Mouse (Mus musculus) kidney, embryonic 15.5 days (tissue): ENCODE results near the gene Sorcs2. TPM values are rescaled to one million over a fixed set of nuclear protein-coding genes. Genes with fewer than 3 reads are reported as not detected.

Source experiments
- ATAC-seq: fragments of 200-750 bp; cut with Nextera tagmentation; replicated peaks from 2 replicates; pipeline ENCODE4 v1.8.0; 2017; ENCODE audit warnings: moderate TSS enrichment; ENCODE audit not compliant: low FRiP score
- H3K27ac ChIP-seq: fragments of 300-500 bp; sonication (generic); 2 replicates; pipeline ENCODE4 v1.5.1; 2015; ENCODE audit warnings: mild to moderate bottlenecking, inconsistent platforms
- H3K27me3 ChIP-seq: fragments of 300-500 bp; sonication (generic); 2 replicates; pipeline ENCODE4 v1.6.1; 2015; ENCODE audit warnings: inconsistent platforms
- H3K36me3 ChIP-seq: fragments of 300-500 bp; sonication (generic); 2 replicates; pipeline ENCODE4 v1.6.1; 2015; ENCODE audit warnings: inconsistent platforms
- H3K4me1 ChIP-seq: fragments of 300-500 bp; sonication (generic); 2 replicates; pipeline ENCODE4 v1.6.1; 2015; ENCODE audit warnings: inconsistent platforms
- H3K4me2 ChIP-seq: fragments of 300-500 bp; sonication (generic); 2 replicates; pipeline ENCODE4 v1.6.1; 2015; ENCODE audit warnings: moderate library complexity, mild to moderate bottlenecking, inconsistent platforms
- H3K4me3 ChIP-seq: fragments of 300-500 bp; sonication (generic); replicated peaks from 2 replicates; pipeline ENCODE4 v1.5.1; 2015; ENCODE audit warnings: mild to moderate bottlenecking, inconsistent platforms
- H3K9ac ChIP-seq: fragments of 300-500 bp; sonication (generic); 2 replicates; pipeline ENCODE4 v1.6.1; 2015; ENCODE audit warnings: mild to moderate bottlenecking, inconsistent platforms
- H3K9me3 ChIP-seq: fragments of 300-500 bp; sonication (generic); replicated peaks from 2 replicates; pipeline ENCODE4 v1.6.1; 2016; ENCODE audit warnings: inconsistent platforms
- WGBS: fragments of 180-500 bp; shearing (Covaris S2); methylation state at CpG from one replicate; pipeline ENCODE4 v1.1.7; 2015; ENCODE audit warnings: mixed read lengths; 5-methylcytosine and 5-hydroxymethylcytosine counted together
- polyA plus RNA-seq: library from polyadenylated mRNA; unstranded; fragments of >200 nt; fragmentation: Nextera tagmentation; extraction: Ambion mirVana; gene quantifications from 2 replicates; pipeline ENCODE4 v1.2.1, GENCODE M21; 2015

Sorcs2 gene
- polyA plus RNA-seq, 1 experiment from 2014 or later, result 12.9 TPM

DNA sequence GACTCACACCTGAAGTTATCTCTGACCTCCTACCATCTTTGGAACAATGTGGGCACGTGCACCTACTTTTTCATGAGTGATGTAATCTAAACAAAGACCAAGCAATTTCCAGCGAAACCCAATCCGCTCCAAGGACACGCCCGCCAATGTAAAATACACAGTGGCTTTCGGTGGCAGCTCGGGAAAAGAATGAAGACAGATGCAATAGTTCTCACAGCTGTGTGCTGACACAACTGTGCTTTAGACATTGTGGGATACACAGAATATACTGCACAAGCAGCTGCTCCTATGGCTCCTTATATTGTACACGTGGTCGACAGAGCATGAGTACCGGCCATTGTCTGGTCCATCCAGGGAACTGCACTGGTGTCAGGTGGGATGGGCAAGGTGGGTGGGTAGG, 275.0 kb downstream of the Sorcs2 start:
- Histone ChIP-seq H3K9me3 (no peaks in the 10 kb centered on the region), H3K4me3 (no peak overlapping the region), H3K4me2 (no peak overlapping the region), H3K9ac (no peak overlapping the region), H3K4me1 (peaks cover 22% of the 10 kb centered on the region), H3K36me3 (no peaks in the 10 kb centered on the region), H3K27me3 (0 out of 2 replicates have a peak, but pooled peaks cover under 1% of the 10 kb centered on the region), H3K27ac (no peak overlapping the region)
- no peak for ATAC-seq
- WGBS, result 46% methylated on average over 10 of the region's 10 CpGs

DNA sequence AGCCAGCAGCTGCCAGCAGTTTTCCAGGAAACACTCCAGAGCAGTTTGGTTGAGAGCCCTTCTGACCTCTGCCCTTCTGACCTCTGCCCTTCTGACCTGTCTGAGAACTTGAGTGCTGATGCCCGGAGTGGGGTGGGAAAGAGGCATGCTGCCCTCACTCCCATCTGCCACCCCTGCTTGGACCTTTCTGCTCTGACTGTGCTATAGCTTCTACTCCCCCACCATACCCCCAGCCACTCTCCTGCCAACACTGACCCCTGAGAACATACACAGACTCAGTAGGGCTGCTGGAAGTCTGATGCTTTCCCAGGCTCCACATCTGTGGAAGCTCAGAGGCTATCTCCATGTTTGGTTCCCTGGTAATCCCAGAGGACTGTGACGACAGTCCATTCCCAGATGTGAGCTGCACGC, 277.0 kb downstream of the Sorcs2 start:
- Histone ChIP-seq H3K4me2 (no peak overlapping the region), H3K27me3 (0 out of 2 replicates have a peak, but pooled peaks cover 2% of the 10 kb centered on the region), H3K9me3 (no peaks in the 10 kb centered on the region), H3K4me1 (peaks cover 22% of the 10 kb centered on the region), H3K36me3 (no peaks in the 10 kb centered on the region), H3K9ac (no peak overlapping the region), H3K4me3 (no peak overlapping the region), H3K27ac (no peak overlapping the region)
- 5% methylated on average over 3 of the region's 3 CpGs for WGBS
- peak; percentile 48; the same call in 1 of the 2 replicates for ATAC-seq

- Histone ChIP-seq H3K27ac (no peak overlapping the region), H3K9me3 (no peaks in the 10 kb centered on the region), H3K4me2 (no peak overlapping the region), H3K4me1 (peaks cover 22% of the 10 kb centered on the region), H3K27me3 (0 out of 2 replicates have a peak, but pooled peaks cover 2% of the 10 kb centered on the region), H3K9ac (no peak overlapping the region), H3K4me3 (no peak overlapping the region), H3K36me3 (no peaks in the 10 kb centered on the region)
- WGBS, result 52% methylated on average over 5 of the region's 5 CpGs
- ATAC-seq, result no peak
Measured at GRCm38 (mm10) chr5:36118061-36118460, 279.9 kb downstream of the Sorcs2 start.

GRCm38 (mm10) chr5:36115519-36115918, 282.4 kb downstream of the Sorcs2 start:
- WGBS, result 73% methylated on average over 7 of the region's 7 CpGs
- no peak for ATAC-seq
- Histone ChIP-seq H3K9ac (no peak overlapping the region), H3K27me3 (0 out of 2 replicates have a peak, but pooled peaks cover 2% of the 10 kb centered on the region), H3K27ac (no peak overlapping the region), H3K9me3 (no peaks in the 10 kb centered on the region), H3K36me3 (no peaks in the 10 kb centered on the region), H3K4me3 (no peak overlapping the region), H3K4me1 (peaks cover 6% of the 10 kb centered on the region), H3K4me2 (no peak overlapping the region)

GRCm38 (mm10) chr5:36113696-36114095, 284.2 kb downstream of the Sorcs2 start:
- no peaks in the 10 kb centered on the region for H3K4me1 ChIP-seq
- 84% methylated on average over 2 of the region's 2 CpGs for WGBS
- H3K9me3 ChIP-seq, result no peaks in the 10 kb centered on the region
- H3K4me3 ChIP-seq, result no peak overlapping the region
- 0 out of 2 replicates have a peak, but pooled peaks cover 2% of the 10 kb centered on the region for H3K27me3 ChIP-seq
- H3K27ac ChIP-seq, result no peak overlapping the region
- no peak overlapping the region for H3K4me2 ChIP-seq
- no peaks in the 10 kb centered on the region for H3K36me3 ChIP-seq
- no peak overlapping the region for H3K9ac ChIP-seq
- ATAC-seq, result no peak

DNA sequence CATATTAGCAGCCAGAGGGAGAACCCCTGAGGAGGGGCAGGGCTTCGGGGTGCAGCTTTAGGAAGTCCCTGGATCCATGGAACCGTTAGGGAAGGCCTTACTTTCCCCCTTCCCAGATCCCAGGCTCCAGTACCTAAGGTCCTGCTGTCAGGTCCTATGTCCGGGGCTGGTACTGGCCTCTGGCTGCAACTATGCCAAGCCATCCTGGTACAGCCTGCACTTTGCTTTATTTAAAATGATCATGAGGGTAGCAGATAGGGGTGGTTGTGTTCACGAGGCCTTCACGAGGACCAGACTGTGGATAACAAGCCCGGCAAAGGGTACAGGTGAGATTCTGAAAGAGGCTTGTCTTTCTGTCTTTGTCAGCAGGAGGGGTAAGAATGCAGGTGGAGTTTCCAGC, 285.2 kb downstream of the Sorcs2 start:
- no peak overlapping the region for H3K4me3 ChIP-seq
- no peak overlapping the region for H3K9ac ChIP-seq
- H3K9me3 ChIP-seq, result no peaks in the 10 kb centered on the region
- no peaks in the 10 kb centered on the region for H3K27me3 ChIP-seq
- no peak for ATAC-seq
- no peak overlapping the region for H3K4me2 ChIP-seq
- no peak overlapping the region for H3K27ac ChIP-seq
- 79% methylated on average over 6 of the region's 6 CpGs for WGBS
- H3K4me1 ChIP-seq, result no peaks in the 10 kb centered on the region
- no peaks in the 10 kb centered on the region for H3K36me3 ChIP-seq

DNA sequence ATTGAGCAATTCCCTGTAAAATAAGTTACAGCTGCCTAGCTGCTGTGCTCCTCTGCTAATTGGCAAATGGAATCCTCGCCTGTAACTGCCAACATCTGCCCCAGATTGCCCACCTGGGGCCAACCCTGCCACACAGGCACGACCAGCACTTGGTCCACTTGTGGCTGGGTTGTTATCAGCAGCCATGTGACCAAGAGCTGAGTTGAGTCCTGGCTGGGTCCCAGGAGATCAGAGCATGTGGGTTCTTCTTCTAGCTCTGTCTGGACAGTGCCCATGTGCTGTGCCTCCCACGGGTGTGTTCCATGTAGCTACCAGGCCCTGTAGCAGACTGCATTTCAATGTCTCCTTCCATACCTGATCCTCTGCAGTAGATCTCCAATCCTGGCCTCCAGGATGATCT, 286.4 kb downstream of the Sorcs2 start:
- Histone ChIP-seq H3K27me3 (no peaks in the 10 kb centered on the region), H3K4me3 (no peak overlapping the region), H3K9me3 (no peaks in the 10 kb centered on the region), H3K9ac (no peak overlapping the region), H3K27ac (no peak overlapping the region), H3K4me1 (no peaks in the 10 kb centered on the region), H3K36me3 (no peaks in the 10 kb centered on the region), H3K4me2 (no peak overlapping the region)
- ATAC-seq, result no peak
- 79% methylated on average over 3 of the region's 3 CpGs for WGBS

DNA sequence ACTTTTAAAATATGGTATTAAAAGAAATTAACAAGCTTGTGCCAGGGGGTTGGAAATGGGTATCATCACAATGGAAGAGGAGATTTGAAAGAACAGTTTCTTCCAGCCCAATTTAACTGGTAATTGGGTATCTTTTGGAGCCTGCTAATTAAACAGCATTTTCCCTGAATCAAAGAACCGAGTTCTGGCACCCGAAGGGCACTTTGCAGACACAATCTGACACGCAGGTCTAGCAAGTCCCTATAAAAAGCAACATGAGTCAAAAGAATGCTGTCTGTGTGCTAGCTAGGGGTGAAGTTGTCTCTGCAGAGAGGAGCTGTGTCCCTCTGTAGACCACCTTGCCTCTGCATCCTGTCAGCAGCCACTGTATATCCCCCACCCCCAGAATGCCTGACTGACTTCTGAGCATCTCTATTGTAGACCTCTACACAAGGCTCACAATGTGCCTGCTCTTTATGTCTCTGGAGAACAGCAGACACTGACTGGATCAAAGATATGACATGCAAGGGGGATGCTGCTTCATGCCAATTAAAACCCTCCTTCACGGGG, 289.5 kb downstream of the Sorcs2 start:
- 78% methylated on average over 4 of the region's 4 CpGs for WGBS
- Histone ChIP-seq H3K4me3 (no peak overlapping the region), H3K36me3 (no peaks in the 10 kb centered on the region), H3K9me3 (no peaks in the 10 kb centered on the region), H3K9ac (no peak overlapping the region), H3K4me1 (no peaks in the 10 kb centered on the region), H3K4me2 (no peak overlapping the region), H3K27me3 (no peaks in the 10 kb centered on the region), H3K27ac (no peak overlapping the region)
- ATAC-seq, result no peak

GRCm38 (mm10) chr5:36103483-36103882, 294.5 kb downstream of the Sorcs2 start:
- 90% methylated on average over 2 of the region's 2 CpGs for WGBS
- H3K4me2 ChIP-seq, result no peak overlapping the region

DNA sequence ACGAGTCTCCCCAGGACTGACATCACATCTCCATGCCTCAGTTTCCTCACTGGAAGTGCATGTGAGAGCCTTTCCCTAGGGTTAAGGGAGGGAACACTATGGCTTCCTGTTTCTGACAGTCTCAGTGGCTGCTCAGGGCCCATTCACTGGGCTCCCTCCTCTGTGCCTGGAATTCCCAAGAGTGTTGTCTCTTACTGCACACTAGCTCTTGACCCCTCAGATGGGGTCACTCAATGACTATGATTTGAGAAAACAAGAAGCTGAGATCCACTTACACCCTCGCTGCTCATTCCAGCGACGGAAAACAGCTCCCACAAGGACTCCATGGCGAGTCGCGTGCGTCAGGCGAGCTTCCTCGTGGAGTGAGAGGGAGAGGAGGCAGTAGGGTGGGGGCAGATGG, 296.8 kb downstream of the Sorcs2 start:
- Histone ChIP-seq H3K27me3 (peaks cover 8% of the 10 kb centered on the region), H3K27ac (no peak overlapping the region), H3K36me3 (no peaks in the 10 kb centered on the region), H3K4me1 (0 out of 2 replicates have a peak, but pooled peaks cover 10% of the 10 kb centered on the region), H3K4me3 (no peak overlapping the region), H3K9ac (no peak overlapping the region), H3K4me2 (no peak overlapping the region), H3K9me3 (no peaks in the 10 kb centered on the region)
- ATAC-seq, result no peak
- 13% methylated on average over 10 of the region's 10 CpGs for WGBS

More at GRCm38 (mm10) chr5:36103483-36103882, 294.5 kb downstream of the Sorcs2 start:
- Histone ChIP-seq H3K27ac (no peak overlapping the region), H3K4me3 (no peak overlapping the region), H3K27me3 (peaks cover 4% of the 10 kb centered on the region), H3K9ac (no peak overlapping the region), H3K4me1 (0 out of 2 replicates have a peak, but pooled peaks cover 10% of the 10 kb centered on the region), H3K9me3 (no peaks in the 10 kb centered on the region), H3K36me3 (no peaks in the 10 kb centered on the region)
- no peak for ATAC-seq

DNA sequence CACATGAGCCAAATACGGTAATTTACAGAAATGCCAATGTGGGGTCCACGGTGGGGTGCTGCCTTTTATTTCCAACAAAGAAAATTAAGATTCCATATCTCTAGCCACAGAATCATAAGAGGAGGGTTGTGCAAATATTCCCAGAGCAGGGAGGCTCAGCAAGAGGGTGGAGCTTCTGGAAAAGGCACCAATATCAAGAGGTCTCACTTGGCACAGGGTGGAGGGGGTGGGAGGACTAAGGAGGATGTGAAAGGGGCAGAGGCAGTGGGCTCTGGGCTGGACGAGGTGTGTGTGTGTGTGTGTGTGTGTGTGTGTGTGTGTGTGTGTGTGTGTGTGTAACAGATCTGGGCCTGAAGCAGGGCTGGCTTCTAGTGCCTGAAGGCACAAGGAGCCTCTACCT, 297.5 kb downstream of the Sorcs2 start:
- H3K27me3 ChIP-seq, result peaks cover 8% of the 10 kb centered on the region
- H3K9ac ChIP-seq, result no peak overlapping the region
- no peaks in the 10 kb centered on the region for H3K36me3 ChIP-seq
- H3K27ac ChIP-seq, result no peak overlapping the region
- H3K9me3 ChIP-seq, result no peaks in the 10 kb centered on the region
- H3K4me3 ChIP-seq, result no peak overlapping the region
- WGBS, result 63% methylated on average over 3 of the region's 3 CpGs
- H3K4me2 ChIP-seq, result no peak overlapping the region
- no peak for ATAC-seq
- H3K4me1 ChIP-seq, result 0 out of 2 replicates have a peak, but pooled peaks cover 10% of the 10 kb centered on the region

DNA sequence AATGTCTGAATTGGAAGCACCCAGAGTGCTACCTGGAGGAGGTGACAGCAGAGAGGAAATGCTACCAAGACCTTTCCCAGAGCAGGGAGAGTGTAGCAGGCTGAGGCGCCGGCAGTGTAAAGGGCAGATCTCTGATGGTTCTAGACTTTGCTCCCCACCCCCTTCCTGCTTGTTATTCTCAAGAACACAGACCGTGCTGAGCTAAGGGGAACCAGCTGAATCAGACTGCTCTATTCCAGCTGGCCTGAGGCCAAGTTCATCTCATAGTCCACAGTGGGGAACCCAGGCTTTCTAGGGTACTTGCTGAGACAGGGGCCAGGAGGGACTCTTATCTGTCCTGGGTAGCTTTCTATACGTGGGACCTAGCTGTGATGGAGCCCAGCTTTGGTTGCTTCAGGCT, 298.3 kb downstream of the Sorcs2 start:
- H3K9ac ChIP-seq, result no peak overlapping the region
- no peak for ATAC-seq
- H3K4me1 ChIP-seq, result 0 out of 2 replicates have a peak, but pooled peaks cover 10% of the 10 kb centered on the region
- no peak overlapping the region for H3K27ac ChIP-seq
- H3K4me3 ChIP-seq, result no peak overlapping the region
- H3K9me3 ChIP-seq, result no peaks in the 10 kb centered on the region
- no peak overlapping the region for H3K4me2 ChIP-seq
- WGBS, result 62% methylated on average over 4 of the region's 4 CpGs
- H3K36me3 ChIP-seq, result no peaks in the 10 kb centered on the region
- H3K27me3 ChIP-seq, result peaks cover 8% of the 10 kb centered on the region

DNA sequence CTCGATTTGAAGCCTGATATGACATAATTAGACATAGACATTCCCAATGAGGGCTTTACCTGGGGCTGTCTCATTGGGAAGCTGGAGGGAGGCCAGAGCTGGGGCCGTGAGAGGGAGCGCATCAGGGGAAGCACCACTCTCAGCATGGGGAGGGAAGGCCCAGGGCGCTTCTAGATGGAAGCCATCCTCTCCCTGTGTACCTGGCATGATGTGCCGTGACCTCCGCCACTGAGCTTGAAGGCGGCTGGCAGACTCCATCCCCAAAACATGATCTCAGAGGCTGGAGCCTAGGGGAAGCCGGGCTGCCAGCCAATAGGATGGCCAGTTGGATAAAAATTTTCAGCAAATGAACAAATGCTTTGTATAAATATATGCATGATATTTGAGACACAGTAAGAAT, 301.9 kb downstream of the Sorcs2 start:
- H3K27ac ChIP-seq, result no peak overlapping the region
- peaks cover 6% of the 10 kb centered on the region; the same call in 1 of the 2 replicates for H3K4me1 ChIP-seq
- no peak overlapping the region for H3K9ac ChIP-seq
- no peaks in the 10 kb centered on the region for H3K36me3 ChIP-seq
- H3K27me3 ChIP-seq, result peaks cover 11% of the 10 kb centered on the region
- WGBS, result 82% methylated on average over 8 of the region's 8 CpGs
- no peak overlapping the region for H3K4me2 ChIP-seq
- no peak overlapping the region for H3K4me3 ChIP-seq
- ATAC-seq, result no peak
- H3K9me3 ChIP-seq, result no peaks in the 10 kb centered on the region
